35 mouse cellular contexts compared by ENCODE assay signal in genomic region chr10:19578001-19578400, GRCm38 (mm10). TPM values are rescaled to one million over a fixed set of nuclear protein-coding genes. Genes with fewer than 3 reads are reported as not detected.
DNase-seq lines count a peak whose midpoint lies in the region; ATAC-seq lines count a peak whose summit lies in the region.
"Had no signal": no experiment of that assay in that cellular context is flagged by ENCODE, and none has a peak within 500 bp of the region (broad histone marks: within the 10 kb centered on the region; RNA-seq: fewer than 3 reads in every experiment).

No protein-coding gene starts in this region.

- peak; percentile 62 for ATAC-seq in activated CD4-positive, CD25-positive, alpha-beta regulatory T cell, adult 4 months
- peak; percentile 28 for ATAC-seq in megakaryocyte, adult 5-6 weeks (ENCODE audit: poor library complexity, severe bottlenecking)
- ATAC-seq in hindbrain, embryonic 13.5 days (ENCODE audit: low FRiP score) = no peak
- ATAC-seq: hindbrain, embryonic 16.5 days; intestine, embryonic 16.5 days; midbrain, embryonic 16.5 days; Patski had no signal

- no peak overlapping the region for H3K4me2 ChIP-seq in hindbrain, embryonic 13.5 days
- H3K4me2 ChIP-seq: limb, embryonic 15.5 days; liver, embryonic 13.5 days; midbrain, embryonic 11.5 days; neural tube, embryonic 12.5 days had no signal

- H3K4me1 ChIP-seq in hindbrain, embryonic 13.5 days (replicated peaks) = no peaks in the 10 kb centered on the region
- H3K4me1 ChIP-seq: limb, embryonic 10.5 days; limb, embryonic 15.5 days; neural tube, embryonic 12.5 days had no signal

- no peak overlapping the region for H3K4me3 ChIP-seq in hindbrain, embryonic 13.5 days
- H3K4me3 ChIP-seq: erythroblast, embryonic 14.5 days; heart, embryonic 13.5 days; limb, embryonic 10.5 days; limb, embryonic 15.5 days; liver, embryonic 13.5 days; myocyte; neural tube, embryonic 12.5 days had no signal

- peak; percentile 52 for DNase-seq in thymus, postnatal 0 days (ENCODE audit: low spot score)
- no peak for DNase-seq in thymus, postnatal 36 days
- no peak for DNase-seq in kidney, postnatal 4 days
- no peak for DNase-seq in adrenal gland, postnatal 36 days
- DNase-seq: adrenal gland, adult 8-10 months; cerebellum, adult 11 months; cerebellum, adult 9-11 months; kidney, adult 8-10 months; liver, embryonic 13.5 days; lung, adult 18-20 months had no signal

- H3K36me3 ChIP-seq in hindbrain, embryonic 13.5 days = no peaks in the 10 kb centered on the region
- H3K36me3 ChIP-seq: heart, embryonic 13.5 days; limb, embryonic 10.5 days; limb, embryonic 15.5 days; liver, embryonic 13.5 days; neural tube, embryonic 12.5 days had no signal

- H3K9me3 ChIP-seq in hindbrain, embryonic 13.5 days = no peaks in the 10 kb centered on the region
- H3K9me3 ChIP-seq: heart, embryonic 13.5 days; limb, embryonic 10.5 days; limb, embryonic 15.5 days; liver, embryonic 13.5 days; neural tube, embryonic 12.5 days had no signal

- no peaks in the 10 kb centered on the region for H3K27me3 ChIP-seq in hindbrain, embryonic 13.5 days
- H3K27me3 ChIP-seq: heart, embryonic 13.5 days; limb, embryonic 15.5 days; liver, embryonic 13.5 days; neural tube, embryonic 12.5 days; Patski had no signal

- WGBS in hindbrain, embryonic 13.5 days = 86% methylated on average over 6 of the region's 6 CpGs

- no peak overlapping the region for H3K9ac ChIP-seq in hindbrain, embryonic 13.5 days
- H3K9ac ChIP-seq: heart, embryonic 13.5 days; limb, embryonic 15.5 days; liver, embryonic 13.5 days; neural tube, embryonic 12.5 days had no signal

- H3K27ac ChIP-seq in hindbrain, embryonic 13.5 days = no peak overlapping the region
- H3K27ac ChIP-seq: heart, embryonic 13.5 days; kidney, postnatal 0 days; limb, embryonic 10.5 days; limb, embryonic 15.5 days; liver, embryonic 13.5 days; neural tube, embryonic 12.5 days had no signal

RNA-seq across cellular contexts. Expression of gene Ifngr1, which starts 13.7 kb away (rescaled TPM):
- polyA plus RNA-seq in thymus, postnatal 0 days (2015; fragmentation: Nextera tagmentation; extraction: Ambion mirVana) = 540 and 641 TPM in 2 replicates
- 100 to 1,000 TPM; 280 to 446 TPM for polyA plus RNA-seq in activated CD4-positive, CD25-positive, alpha-beta regulatory T cell, adult 4 months (2017; shearing (Covaris generic))
- total RNA-seq in megakaryocyte, adult 5-6 weeks (2015) = 314 and 331 TPM in 2 replicates
- 241 and 246 TPM in 2 replicates for total RNA-seq in megakaryocyte, adult 5-6 weeks (2017)
- 21.6 and 23.1 TPM in 2 replicates for polyA plus RNA-seq in hindbrain, embryonic 13.5 days (2015; fragmentation: Nextera tagmentation; extraction: Ambion mirVana)
- 10 to 100 TPM; 48.3 to 73.2 TPM for total RNA-seq in adrenal gland, postnatal 36 days (2021)

RNA-seq across cellular contexts. Expression of gene Il22ra2, which starts 43.8 kb away (rescaled TPM):
- polyA plus RNA-seq in thymus, postnatal 0 days (2015; fragmentation: Nextera tagmentation; extraction: Ambion mirVana) = 0.10 and 0.12 TPM in 2 replicates
- polyA plus RNA-seq in activated CD4-positive, CD25-positive, alpha-beta regulatory T cell, adult 4 months (2017; shearing (Covaris generic)) = not detected
- total RNA-seq in megakaryocyte, adult 5-6 weeks (2015) = 0.07 and 0.87 TPM in 2 replicates
- total RNA-seq in megakaryocyte, adult 5-6 weeks (2017) = 0.73 TPM in 1 of 2 replicates, not detected in the other
- not detected in 2 replicates for polyA plus RNA-seq in hindbrain, embryonic 13.5 days (2015; fragmentation: Nextera tagmentation; extraction: Ambion mirVana)
- total RNA-seq in adrenal gland, postnatal 36 days (2021) = not detected
- total RNA-seq: adrenal gland, adult 8-10 months; gastrocnemius, adult 8-10 months; gastrocnemius, postnatal 4 days; heart, adult 8-10 months; heart, postnatal 10 days; left cerebral cortex, postnatal 10 days; MEL had no signal
- polyA plus RNA-seq: cortical plate, adult 2 months; erythroblast, embryonic 14.5 days; forebrain, embryonic 11.5 days; forebrain, embryonic 16.5 days; heart, embryonic 13.5 days; hindbrain, embryonic 16.5 days; intestine, embryonic 16.5 days; kidney, postnatal 0 days; limb, embryonic 10.5 days; midbrain, embryonic 11.5 days; midbrain, embryonic 16.5 days; myocyte; neural tube, embryonic 12.5 days; Patski; stomach, embryonic 16.5 days had no signal

Comparison
In these comparisons a context has a peak if more than half of its experiments do, and no peak if none do; other contexts are left out.
1. RNA of gene Ifngr1, which starts 13.7 kb away (polyA plus RNA-seq): 540 to 641 TPM in thymus, postnatal 0 days and 280 to 446 TPM in activated CD4-positive, CD25-positive, alpha-beta regulatory T cell, adult 4 months; 21.6 to 23.1 TPM in hindbrain, embryonic 13.5 days; every median in the first group is over 10 times any median in the second.